Mouse (Mus musculus) kidney, postnatal 0 days (tissue): ENCODE measurements at regions not wholly inside any gene's neighbourhood (a gene's known extent, or its start where the extent isn't known, plus 50 kb on each side); places are given as distances from the start of the nearest gene placed in this dataset.

ENCODE experiments used
- ATAC-seq: fragments of 200-750 bp; cut with Nextera tagmentation; replicated peaks from 2 replicates; pipeline ENCODE4 v1.8.0; 2017; ENCODE audit warnings: low read depth, moderate number of reproducible peaks, moderate TSS enrichment, moderate library complexity; ENCODE audit not compliant: low FRiP score
- DNase-seq: peaks from one replicate; pipeline ENCODE4 v3.0.0-alpha.2; 2016; ENCODE audit warnings: low spot score
- H3K27ac ChIP-seq: fragments of 300-500 bp; sonication (generic); 2 replicates; pipeline ENCODE4 v1.5.1; 2014; ENCODE audit warnings: mild to moderate bottlenecking
- H3K27me3 ChIP-seq: fragments of 300-500 bp; sonication (generic); 2 replicates; pipeline ENCODE4 v1.6.1; 2014; ENCODE audit warnings: low read length, mixed read lengths; ENCODE audit not compliant: insufficient read depth
- H3K36me3 ChIP-seq: fragments of 300-500 bp; sonication (generic); 2 replicates; pipeline ENCODE4 v1.6.1; 2014; ENCODE audit warnings: low read length, mixed read lengths; ENCODE audit not compliant: insufficient read depth
- H3K4me1 ChIP-seq: fragments of 300-500 bp; sonication (generic); replicated peaks from 2 replicates; pipeline ENCODE4 v1.6.1; 2014; ENCODE audit warnings: antibody characterized with exemption, low read length, mixed read lengths; ENCODE audit not compliant: insufficient read depth
- H3K4me2 ChIP-seq: fragments of 300-500 bp; sonication (generic); 2 replicates; pipeline ENCODE4 v1.6.1; 2014; ENCODE audit warnings: mild to moderate bottlenecking, low read length, moderate library complexity, mixed read lengths
- H3K4me3 ChIP-seq: fragments of 300-500 bp; sonication (generic); replicated peaks from 2 replicates; pipeline ENCODE4 v1.5.1; 2014; ENCODE audit warnings: low read depth, low read length
- H3K9ac ChIP-seq: fragments of 300-500 bp; sonication (generic); 2 replicates; pipeline ENCODE4 v1.6.1; 2014; ENCODE audit warnings: low read depth, low read length
- H3K9me3 ChIP-seq: fragments of 300-500 bp; sonication (generic); replicated peaks from 2 replicates; pipeline ENCODE4 v1.6.1; 2016; ENCODE audit warnings: low read length, inconsistent platforms, mixed read lengths
- CTCF ChIP-seq: IDR thresholded peaks from 2 replicates; pipeline ENCODE4 v1.5.1; 2016; ENCODE audit warnings: antibody characterized with exemption, low read depth, mild to moderate bottlenecking, moderate library complexity
- WGBS: fragments of 180-500 bp; shearing (Covaris S2); extraction: QIAGEN DNeasy Blood & Tissue Kit; methylation state at CpG from one replicate; pipeline ENCODE4 v1.1.7; 2014; 5-methylcytosine and 5-hydroxymethylcytosine counted together

- DNase-seq (no peak), ATAC-seq (no peak)
- Histone ChIP-seq H3K36me3 (no peaks in the 10 kb centered on the region), H3K9ac (no peak overlapping the region), H3K4me3 (no peak overlapping the region), H3K9me3 (no peaks in the 10 kb centered on the region), H3K27ac (no peak overlapping the region), H3K4me2 (no peak overlapping the region), H3K4me1 (no peaks in the 10 kb centered on the region), H3K27me3 (no peaks in the 10 kb centered on the region)
- TF ChIP-seq CTCF = no peak
Observed at GRCm38 (mm10) chr7:134581746-134582145, 88.7 kb upstream of the Dock1 start.

DNA sequence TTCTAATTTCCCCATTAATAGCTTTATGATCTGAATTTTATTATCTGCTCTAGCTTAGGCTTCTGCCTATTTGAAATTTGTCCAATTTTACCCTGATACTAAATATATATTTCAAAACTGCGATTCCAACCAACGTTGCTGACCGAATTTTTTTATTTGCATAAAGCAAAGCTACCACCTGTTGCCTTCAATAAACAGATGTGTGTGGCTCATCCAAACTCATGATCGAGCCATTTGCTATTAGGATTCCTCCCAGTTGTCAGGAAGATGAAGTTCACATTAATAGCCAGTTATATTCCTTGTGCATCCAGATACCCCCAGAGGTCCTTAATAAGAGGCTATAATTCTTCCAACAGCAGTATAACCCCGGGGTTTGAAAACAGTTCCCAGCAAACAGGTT lies 85.0 kb upstream of the Dock1 start:
- Histone ChIP-seq H3K9ac (no peak overlapping the region), H3K4me3 (no peak overlapping the region), H3K4me2 (no peak overlapping the region), H3K9me3 (no peaks in the 10 kb centered on the region), H3K4me1 (no peaks in the 10 kb centered on the region), H3K36me3 (no peaks in the 10 kb centered on the region), H3K27ac (no peak overlapping the region), H3K27me3 (no peaks in the 10 kb centered on the region)
- DNase-seq = no peak
- WGBS = 77% methylated on average over 5 of the region's 5 CpGs
- no peak for TF ChIP-seq CTCF
- ATAC-seq = no peak

GRCm38 (mm10) chr7:134586990-134587389 lies 83.5 kb upstream of the Dock1 start:
- no peaks in the 10 kb centered on the region for H3K36me3 ChIP-seq
- WGBS = 82% methylated on average over 6 of the region's 6 CpGs
- ATAC-seq (no peak), DNase-seq (no peak)
- no peaks in the 10 kb centered on the region for H3K27me3 ChIP-seq
- H3K9ac ChIP-seq = no peak overlapping the region
- no peak for TF ChIP-seq CTCF
- H3K4me3 ChIP-seq = no peak overlapping the region
- H3K9me3 ChIP-seq = no peaks in the 10 kb centered on the region
- H3K27ac ChIP-seq = no peak overlapping the region
- no peaks in the 10 kb centered on the region for H3K4me1 ChIP-seq
- H3K4me2 ChIP-seq = no peak overlapping the region

- no peak for TF ChIP-seq CTCF
- ATAC-seq (no peak), DNase-seq (peak; percentile 40)
- Histone ChIP-seq H3K27ac (no peak overlapping the region), H3K9ac (no peak overlapping the region), H3K27me3 (no peaks in the 10 kb centered on the region), H3K36me3 (no peaks in the 10 kb centered on the region), H3K4me1 (peaks cover 6% of the 10 kb centered on the region), H3K4me2 (no peak overlapping the region), H3K9me3 (no peaks in the 10 kb centered on the region), H3K4me3 (no peak overlapping the region)
- WGBS = 58% methylated on average over 3 of the region's 3 CpGs
Observed at GRCm38 (mm10) chr7:134607886-134608285, 62.6 kb upstream of the Dock1 start.

DNA sequence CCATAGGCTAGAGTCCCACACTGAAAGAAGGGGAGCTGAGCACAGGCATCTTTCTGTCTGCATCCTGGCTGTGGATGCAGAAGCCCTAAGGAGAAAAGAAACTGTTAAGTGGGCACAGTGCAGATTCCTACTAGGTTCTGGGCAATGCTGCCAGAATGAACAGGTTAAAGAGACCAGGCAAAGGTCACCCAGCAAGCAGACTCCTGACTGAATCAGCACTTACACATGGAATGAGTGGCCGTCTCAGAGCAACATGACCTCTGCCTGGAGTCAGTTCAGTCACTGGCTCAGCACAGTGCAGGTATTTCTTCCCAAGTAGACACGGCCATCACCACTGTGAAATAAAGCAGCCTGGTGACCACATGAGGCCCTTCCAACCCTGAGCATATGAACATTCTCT lies 60.3 kb upstream of the Dock1 start:
- 50% methylated on average over 2 of the region's 2 CpGs for WGBS
- H3K27me3 ChIP-seq = no peaks in the 10 kb centered on the region
- H3K9ac ChIP-seq = no peak overlapping the region

DNA sequence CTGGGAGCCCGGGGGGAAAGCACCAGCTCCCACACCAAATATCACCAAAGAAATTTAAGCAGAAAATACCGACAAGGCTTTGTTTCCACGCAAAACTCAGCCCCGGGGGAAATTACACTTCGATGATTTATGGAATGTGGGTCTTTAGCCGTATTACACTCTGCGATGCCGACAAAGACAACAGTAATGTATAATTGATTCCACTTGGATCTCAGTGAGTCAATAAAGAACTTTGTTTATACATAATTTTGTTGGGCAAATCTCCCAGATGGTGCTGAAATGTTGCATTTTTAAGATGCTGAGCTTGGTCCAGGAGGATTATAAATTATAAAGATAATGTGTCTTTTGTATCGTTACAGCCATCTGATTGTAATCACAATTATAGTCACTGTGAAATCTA lies 59.1 kb upstream of the Dock1 start:
- ATAC-seq (no peak), DNase-seq (peak; percentile 69)
- Histone ChIP-seq H3K9ac (no peak overlapping the region), H3K9me3 (no peaks in the 10 kb centered on the region), H3K27ac (no peak overlapping the region), H3K4me1 (peaks cover 6% of the 10 kb centered on the region), H3K27me3 (no peaks in the 10 kb centered on the region), H3K4me3 (no peak overlapping the region), H3K4me2 (0 out of 2 replicates have a peak overlapping the region, but pooled peaks have one; percentile 8), H3K36me3 (no peaks in the 10 kb centered on the region)
- no peak for TF ChIP-seq CTCF
- 16% methylated on average over 9 of the region's 9 CpGs for WGBS

More for the DNA sequence above, 60.3 kb upstream of the Dock1 start:
- ATAC-seq (peak; percentile 66; the same call in 1 of the 2 replicates), DNase-seq (no peak)
- Histone ChIP-seq H3K4me2 (no peak overlapping the region), H3K4me3 (no peak overlapping the region), H3K27ac (no peak overlapping the region), H3K9me3 (no peaks in the 10 kb centered on the region), H3K36me3 (no peaks in the 10 kb centered on the region), H3K4me1 (peaks cover 6% of the 10 kb centered on the region)
- TF ChIP-seq CTCF = no peak

DNA sequence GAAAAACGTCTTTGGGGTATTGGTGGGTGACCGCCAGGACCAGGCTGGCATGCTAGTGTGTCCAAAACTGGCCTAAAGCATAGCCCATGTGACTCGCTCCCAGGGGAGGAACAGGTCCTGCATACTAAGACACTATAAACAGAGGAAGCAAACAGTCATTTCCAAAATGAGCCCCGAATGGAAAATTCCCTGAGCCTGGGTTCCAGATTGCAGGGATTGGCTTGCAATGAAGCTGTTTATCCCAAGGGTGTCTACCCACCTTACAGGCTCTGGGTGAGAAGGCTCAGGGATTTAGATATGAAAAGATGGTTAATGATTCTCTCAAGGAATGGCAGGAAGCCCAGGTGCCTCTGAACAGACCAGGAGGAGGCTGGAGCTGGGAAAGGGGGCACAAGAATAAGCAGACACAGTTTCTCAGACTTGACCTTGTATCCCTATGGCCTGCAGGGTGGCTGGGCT lies 58.2 kb upstream of the Dock1 start:
- peaks cover 6% of the 10 kb centered on the region for H3K4me1 ChIP-seq
- no peaks in the 10 kb centered on the region for H3K27me3 ChIP-seq
- 37% methylated on average over 4 of the region's 4 CpGs for WGBS
- no peak overlapping the region for H3K4me3 ChIP-seq
- H3K27ac ChIP-seq = no peak overlapping the region; the same call in 1 of the 2 replicates
- no peak overlapping the region for H3K4me2 ChIP-seq
- H3K36me3 ChIP-seq = no peaks in the 10 kb centered on the region
- no peak for DNase-seq
- no peaks in the 10 kb centered on the region for H3K9me3 ChIP-seq
- no peak for TF ChIP-seq CTCF
- H3K9ac ChIP-seq = no peak overlapping the region
- ATAC-seq = peak; percentile 65
